Mouse (Mus musculus): ENCODE measurements around the gene Hist1h1a.
"Not testable (repeated sequence)": the region's sequence is repeated elsewhere in the genome, so short reads cannot be mapped to it uniquely, and the experiment has no call there.

The Hist1h1a gene

GRCm38 (mm10) chr13:23760240-23760971, 3.1 kb upstream of the Hist1h1a start:
- DNase-seq (ENCODE audit: low read depth): no peak

DNA sequence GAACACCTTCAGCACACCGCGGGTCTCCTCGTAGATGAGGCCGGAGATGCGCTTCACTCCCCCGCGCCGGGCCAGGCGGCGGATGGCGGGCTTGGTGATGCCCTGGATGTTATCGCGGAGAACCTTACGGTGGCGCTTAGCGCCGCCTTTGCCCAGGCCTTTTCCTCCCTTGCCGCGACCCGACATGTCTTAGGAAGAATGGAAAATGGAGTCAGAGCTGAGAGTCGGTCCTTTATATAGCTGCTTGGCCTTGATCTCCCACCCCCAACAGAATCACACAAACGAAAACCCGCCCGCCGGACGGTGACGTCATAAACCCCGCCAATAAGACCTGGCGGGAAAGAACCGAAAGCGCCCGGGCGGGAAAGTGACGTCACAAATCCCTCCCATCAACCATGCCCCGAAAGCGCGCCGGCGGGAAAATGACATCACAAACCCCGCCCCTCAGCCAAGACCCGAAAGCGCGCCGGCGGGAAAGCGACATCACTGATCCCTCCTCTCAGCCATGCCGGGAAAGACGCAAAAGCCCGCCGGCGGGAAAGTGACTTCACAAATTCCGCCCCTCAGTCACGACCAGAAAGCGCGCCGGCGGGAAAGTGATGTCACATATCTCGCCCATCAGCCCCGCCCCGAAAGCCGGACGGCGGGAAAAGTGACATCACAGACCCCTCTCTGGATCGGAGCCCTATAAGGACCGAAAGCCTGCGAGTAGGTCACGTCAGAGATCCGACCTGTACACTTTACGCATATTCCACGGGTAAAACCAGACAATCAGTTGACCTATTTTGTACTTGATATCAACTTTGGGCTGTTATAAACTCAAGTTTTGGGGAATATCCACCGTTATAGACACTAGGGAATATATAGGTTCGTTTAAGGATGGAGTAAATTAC, 2.2 kb upstream of the Hist1h1a start, which contains the start of gene Hist1h4a:
Hist1h4a (minus strand) TSS at position 259 of the 893 bp plus-strand sequence.
- DNase-seq (ENCODE audit: low read depth): peak; percentile 99

GRCm38 (mm10) chr13:23761871-23762821, 1.3 kb upstream of the Hist1h1a start, which contains the start of gene Hist1h3a:
Gene Hist1h3a (minus strand): TSS chr13:23762386.
- DNase-seq (ENCODE audit: low read depth): peak; percentile 84

DNA sequence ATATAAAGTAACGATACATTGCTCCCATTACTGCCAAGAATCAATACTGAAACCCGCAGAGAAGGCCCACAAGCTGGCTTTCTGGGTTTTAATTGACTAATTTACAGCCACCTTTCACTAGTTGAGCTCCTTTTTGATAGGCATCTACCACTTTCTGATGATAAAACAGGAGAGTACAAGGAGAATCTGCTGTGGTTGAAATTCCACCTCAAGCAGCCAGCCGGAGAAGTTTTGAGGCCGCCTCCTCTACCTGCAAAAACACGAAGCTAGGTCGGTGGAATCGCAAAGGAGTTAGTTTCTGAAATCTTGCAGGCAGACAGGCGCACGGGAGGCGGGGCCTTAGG, 252 bp upstream of the Hist1h1a start:
- DNase-seq (ENCODE audit: low read depth): no peak

DNA sequence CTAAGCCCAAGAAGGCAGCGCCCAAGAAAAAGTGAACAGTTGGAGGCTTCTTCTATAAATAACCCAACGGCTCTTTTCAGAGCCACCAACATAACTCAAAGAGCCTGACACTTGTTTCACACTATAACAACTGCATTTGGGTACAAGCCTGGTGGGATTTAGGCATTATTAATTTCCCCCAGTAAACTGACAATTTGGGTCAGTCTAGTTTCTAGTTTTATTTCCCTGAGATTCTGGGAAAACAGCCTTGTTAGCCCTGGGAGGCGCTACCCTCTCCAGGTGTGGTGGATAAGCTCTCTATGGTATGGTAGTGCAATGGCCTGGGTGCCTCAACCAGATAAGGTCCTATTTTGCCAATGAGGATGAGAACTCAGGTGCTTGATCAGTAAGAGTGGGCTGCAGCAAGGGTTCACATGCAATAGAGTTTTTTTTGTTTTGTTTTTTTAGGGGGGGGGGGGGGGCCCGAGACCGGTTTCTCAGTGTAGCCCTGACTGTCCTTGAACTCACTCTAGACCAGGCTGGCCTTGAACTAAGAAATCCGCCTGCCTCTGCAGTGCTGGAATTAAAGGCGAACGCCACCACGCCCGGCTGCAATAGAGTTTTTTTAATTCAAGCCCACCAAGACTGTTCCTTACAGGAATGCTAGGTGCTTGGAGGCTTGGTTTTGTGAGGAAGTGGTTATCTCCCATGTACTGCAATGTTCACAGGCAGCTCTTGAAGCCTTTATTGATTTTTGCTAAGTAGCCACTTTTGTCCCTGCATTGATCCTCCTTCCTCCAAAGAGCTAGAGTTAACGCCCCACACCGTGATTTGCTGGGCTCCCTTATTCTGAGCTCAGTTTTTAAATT, 1.1 kb downstream of the Hist1h1a start:
- DNase-seq (ENCODE audit: low read depth): no peak

DNA sequence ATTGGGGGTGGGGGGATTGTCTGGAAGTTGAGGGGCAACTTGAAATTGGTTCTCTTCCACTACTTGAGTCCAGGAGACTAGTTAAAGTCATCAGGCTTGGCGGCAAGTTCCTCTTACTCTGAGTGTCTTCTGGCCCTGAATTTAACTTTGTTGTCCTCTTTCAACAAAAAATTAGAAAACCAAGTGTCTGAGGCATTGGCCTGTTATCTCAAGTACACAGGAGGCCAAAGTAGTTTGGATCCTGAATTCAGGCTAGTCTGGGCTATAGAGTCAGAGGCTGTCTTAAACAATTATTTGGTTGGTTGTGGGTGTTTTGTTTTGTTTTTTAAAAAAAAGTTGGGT, 1.7 kb downstream of the Hist1h1a start:
- no peak for DNase-seq (ENCODE audit: low read depth)

DNA sequence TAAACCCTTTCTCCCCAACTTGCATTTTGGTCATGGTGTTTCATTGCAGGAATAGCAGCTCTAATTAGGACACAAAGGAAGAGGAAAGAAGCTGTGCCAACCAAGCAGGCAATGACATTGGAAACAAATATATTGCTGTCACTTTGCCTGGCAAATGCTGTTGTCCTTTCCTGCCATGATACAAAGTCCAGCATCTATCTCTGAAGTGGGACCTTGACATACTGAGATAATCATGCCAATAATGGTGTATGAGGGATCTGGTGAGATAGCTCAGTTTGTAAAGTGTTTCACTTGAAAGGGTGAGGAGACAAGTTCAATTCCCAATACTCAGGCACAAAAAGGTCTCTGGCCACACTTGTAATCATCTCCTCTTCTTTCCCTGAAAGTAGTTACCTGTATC, 3.3 kb downstream of the Hist1h1a start:
- DNase-seq (ENCODE audit: low read depth): no peak

- DNase-seq (ENCODE audit: low read depth): no peak
These were observed 5.5 kb downstream of the Hist1h1a start for GRCm38 (mm10) chr13:23768834-23769397.

DNA sequence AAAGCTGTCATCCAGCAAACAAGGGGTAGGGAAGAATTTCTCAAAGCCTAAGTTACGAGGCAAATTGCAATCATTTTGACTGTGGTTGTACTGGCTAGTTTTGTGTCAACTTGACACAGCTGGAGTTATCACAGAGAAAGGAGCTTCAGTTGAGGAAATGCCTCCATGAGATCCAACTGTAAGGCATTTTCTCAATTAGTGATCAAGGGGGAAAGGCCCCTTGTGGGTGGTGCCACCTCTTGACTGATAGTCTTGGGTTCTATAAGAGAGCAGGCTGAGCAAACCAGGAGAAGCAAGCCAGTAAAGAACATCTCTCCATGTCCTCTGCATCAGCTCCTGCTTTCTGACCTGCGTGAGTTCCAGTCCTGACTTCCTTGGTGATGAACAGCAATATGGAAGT, 6.1 kb downstream of the Hist1h1a start, which contains the start of gene Trim38:
Trim38 (plus strand) TSS at position 301 of the 400 bp plus-strand sequence.
- DNase-seq (ENCODE audit: low read depth): not testable (repeated sequence)

GRCm38 (mm10) chr13:23772561-23773313, 9.3 kb downstream of the Hist1h1a start:
- no peak for DNase-seq (ENCODE audit: low read depth)

DNA sequence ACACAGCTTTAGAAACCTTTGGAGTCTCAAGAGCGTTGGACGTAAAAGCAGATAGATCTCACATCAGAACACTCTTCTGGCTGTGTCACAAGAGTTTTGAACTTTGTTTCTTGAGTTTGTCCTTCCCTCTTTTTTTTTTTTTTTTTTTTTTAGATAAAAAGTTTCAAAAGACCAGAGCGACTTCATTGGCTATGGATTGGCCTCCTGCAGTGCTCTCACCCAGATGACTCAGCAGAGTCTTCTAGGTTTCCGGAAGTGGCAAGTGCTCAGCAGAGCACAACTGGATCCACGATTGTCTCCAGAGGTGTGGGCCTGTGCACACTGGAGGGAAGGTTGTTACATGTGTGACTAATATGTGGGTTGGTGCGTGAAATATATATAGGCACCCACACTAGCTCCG, 14.9 kb downstream of the Hist1h1a start:
- no peak for DNase-seq (ENCODE audit: low read depth)

- DNase-seq (ENCODE audit: low read depth): no peak
These were observed 15.6 kb downstream of the Hist1h1a start for GRCm38 (mm10) chr13:23779025-23779424.

DNA sequence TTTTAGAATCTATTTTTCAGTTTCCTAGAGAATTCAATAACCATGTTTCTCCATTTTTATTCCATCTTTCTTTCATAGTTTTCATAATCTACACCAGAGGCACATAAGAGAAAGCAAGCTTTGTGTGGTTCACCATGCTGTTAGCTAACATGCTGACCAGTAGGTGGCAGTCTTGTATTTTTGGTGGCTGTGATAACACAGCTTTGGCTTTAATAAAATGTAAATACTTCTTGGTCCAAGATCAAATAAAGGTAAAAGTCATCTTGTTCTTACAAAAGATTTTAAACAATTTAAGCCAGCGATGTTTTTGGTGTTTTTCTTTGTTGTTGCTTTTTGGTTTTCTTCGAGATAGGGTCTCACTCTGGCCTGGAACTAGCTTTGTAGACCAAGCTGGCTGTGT, 29.1 kb downstream of the Hist1h1a start:
- peak; percentile 53 for DNase-seq (ENCODE audit: low read depth)

GRCm38 (mm10) chr13:23799405-23799804, 35.9 kb downstream of the Hist1h1a start:
- DNase-seq (ENCODE audit: low read depth): no peak

- DNase-seq (ENCODE audit: low read depth): no peak
These were observed 41.1 kb downstream of the Hist1h1a start for GRCm38 (mm10) chr13:23804532-23804931.

DNA sequence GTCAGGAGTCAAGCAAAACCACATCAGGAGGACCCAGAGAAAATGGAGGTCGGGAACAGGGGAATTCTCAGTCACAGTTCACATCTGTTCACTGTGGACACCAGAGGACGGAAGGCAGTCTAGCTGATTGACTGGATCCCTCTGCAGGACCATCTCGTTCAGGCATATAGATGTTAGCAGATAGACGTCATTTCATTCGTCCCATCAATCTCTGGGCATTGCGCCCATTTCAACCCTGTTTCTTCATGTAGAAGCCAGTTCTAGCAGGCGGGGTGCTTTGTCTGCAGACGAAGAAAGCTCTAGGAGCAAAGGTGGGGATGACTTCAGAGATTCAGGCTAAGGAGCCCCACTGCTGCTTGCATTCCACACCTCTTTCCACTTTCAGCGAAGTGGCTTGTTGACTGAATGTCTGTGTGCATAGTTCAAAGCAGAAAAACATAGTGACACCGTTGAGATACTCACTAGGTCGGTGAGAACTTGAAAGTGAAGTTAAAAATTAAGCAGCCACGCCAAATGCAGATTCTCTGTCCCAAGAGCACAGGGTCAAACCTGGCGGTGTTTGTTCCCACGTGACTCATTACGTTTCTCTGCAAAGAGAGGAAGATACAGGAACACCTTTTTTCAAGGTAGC, 43.1 kb downstream of the Hist1h1a start, which contains the start of gene Slc17a2:
Slc17a2 (plus strand) TSS at position 572 of the 631 bp plus-strand sequence.
- no peak for DNase-seq (ENCODE audit: low read depth)
